ENCODE assay signal across 22 mouse cellular contexts in genomic region chr4:106443182-106443581, GRCm38 (mm10). TPM values are rescaled to one million over a fixed set of nuclear protein-coding genes. Genes with fewer than 3 reads are reported as not detected.
A peak's percentile ranks its signal among the peaks of the same experiment; 100 is the strongest.
DNase-seq lines count a peak whose midpoint lies in the region; ATAC-seq and TF ChIP-seq lines count a peak whose summit lies in the region.
"Had no signal": no experiment of that assay in that cellular context is flagged by ENCODE, and none has a peak within 500 bp of the region (broad histone marks: within the 10 kb centered on the region; RNA-seq: fewer than 3 reads in every experiment).

No protein-coding gene starts in this region.

- no peaks in the 10 kb centered on the region for H3K27me3 ChIP-seq in hindbrain, embryonic 13.5 days
- H3K27me3 ChIP-seq in hindbrain, embryonic 12.5 days = no peaks in the 10 kb centered on the region
- H3K27me3 ChIP-seq in liver, embryonic 14.5 days (ENCODE audit: control insufficient read depth, insufficient read depth, low read length) = no peaks in the 10 kb centered on the region
- no peaks in the 10 kb centered on the region for H3K27me3 ChIP-seq in liver, postnatal 0 days (ENCODE audit: insufficient read depth, low read length)
- H3K27me3 ChIP-seq in myocyte (ENCODE audit: control insufficient read depth, insufficient read depth, insufficient read length) = no peaks in the 10 kb centered on the region
- H3K27me3 ChIP-seq: embryonic facial prominence, embryonic 13.5 days; limb, embryonic 15.5 days; lung, embryonic 15.5 days; neural tube, embryonic 12.5 days had no signal

- H3K9me3 ChIP-seq in hindbrain, embryonic 13.5 days = no peaks in the 10 kb centered on the region
- no peaks in the 10 kb centered on the region for H3K9me3 ChIP-seq in hindbrain, embryonic 12.5 days (replicated peaks)
- no peaks in the 10 kb centered on the region for H3K9me3 ChIP-seq in liver, embryonic 14.5 days (ENCODE audit: control insufficient read depth, low read length)
- H3K9me3 ChIP-seq in liver, postnatal 0 days (ENCODE audit: low read length) = no peaks in the 10 kb centered on the region
- H3K9me3 ChIP-seq: embryonic facial prominence, embryonic 13.5 days; limb, embryonic 15.5 days; lung, embryonic 15.5 days; neural tube, embryonic 12.5 days had no signal

- H3K79me2 ChIP-seq in myocyte (ENCODE audit: control insufficient read depth, insufficient read depth) = no peaks in the 10 kb centered on the region

- H3K36me3 ChIP-seq in hindbrain, embryonic 13.5 days = peaks cover 49% of the 10 kb centered on the region
- H3K36me3 ChIP-seq in hindbrain, embryonic 12.5 days = peaks cover 29% of the 10 kb centered on the region
- peaks cover 14% of the 10 kb centered on the region for H3K36me3 ChIP-seq in liver, embryonic 14.5 days (replicated peaks; ENCODE audit: control insufficient read depth, insufficient read depth, low read depth)
- H3K36me3 ChIP-seq in liver, postnatal 0 days (replicated peaks; ENCODE audit: insufficient read depth, low read length) = peaks cover 42% of the 10 kb centered on the region
- H3K36me3 ChIP-seq in myocyte (ENCODE audit: control insufficient read depth, insufficient read depth) = peaks cover 12% of the 10 kb centered on the region

- TF ChIP-seq POLR2A in myocyte (IDR thresholded peaks at IDR 0.05; ENCODE audit: insufficient read length, low read depth) = no peak

- DNase-seq in cerebellum, adult 11 months = no peak
- DNase-seq in liver, embryonic 14.5 days (ENCODE audit: low read depth in 3 of 3, low spot score in 3 of 3) = no peak
- DNase-seq in liver, postnatal 0 days = no peak
- DNase-seq: adrenal gland, adult 2 months; gastrocnemius, adult 2 months; heart, postnatal 10 days; kidney, adult 11 months; lung, postnatal 4 days; thymus, postnatal 14 days had no signal

- TF ChIP-seq EP300 in liver, embryonic 14.5 days (IDR thresholded peaks at IDR 0.05; ENCODE audit: low read depth) = no peak
- TF ChIP-seq EP300 in liver, postnatal 0 days (IDR thresholded peaks at IDR 0.05; ENCODE audit: low read depth) = no peak

- WGBS in hindbrain, embryonic 13.5 days = 83% methylated on average over 6 of the region's 6 CpGs
- WGBS in hindbrain, embryonic 12.5 days = 91% methylated on average over 6 of the region's 6 CpGs
- 75% methylated on average over 6 of the region's 6 CpGs for WGBS in liver, embryonic 14.5 days (ENCODE audit: insufficient replicate concordance)
- 77% methylated on average over 6 of the region's 6 CpGs for whole genome bisulfite sequencing in liver, postnatal 0 days (ENCODE audit: insufficient replicate concordance)

- peak; percentile 13; the same call in 1 of the 2 replicates for TF ChIP-seq CTCF in liver, embryonic 14.5 days (IDR thresholded peaks at IDR 0.05; ENCODE audit: low read depth)
- no peak for TF ChIP-seq CTCF in liver, postnatal 0 days (IDR thresholded peaks at IDR 0.05; ENCODE audit: low read depth)

- no peak overlapping the region for H3K4me3 ChIP-seq in hindbrain, embryonic 13.5 days
- no peak overlapping the region for H3K4me3 ChIP-seq in hindbrain, embryonic 12.5 days
- H3K4me3 ChIP-seq in liver, embryonic 14.5 days (ENCODE audit: insufficient read depth in 1 of 2, low read depth in 2 of 2, low read length in 2 of 2) = no peak overlapping the region
- no peak overlapping the region for H3K4me3 ChIP-seq in liver, postnatal 0 days (ENCODE audit: low read depth, low read length)
- no peak overlapping the region for H3K4me3 ChIP-seq in myocyte
- H3K4me3 ChIP-seq: embryonic facial prominence, embryonic 13.5 days; gastrocnemius, adult 2 months; limb, embryonic 15.5 days; lung, embryonic 15.5 days; neural tube, embryonic 12.5 days had no signal

- peaks cover 3% of the 10 kb centered on the region; the same call in 1 of the 2 replicates for H3K4me1 ChIP-seq in hindbrain, embryonic 13.5 days (replicated peaks)
- H3K4me1 ChIP-seq in hindbrain, embryonic 12.5 days = no peaks in the 10 kb centered on the region
- H3K4me1 ChIP-seq in liver, embryonic 14.5 days (replicated peaks; ENCODE audit: control insufficient read depth in 2 of 2, insufficient read depth in 2 of 2, low read length in 1 of 2) = no peaks in the 10 kb centered on the region
- no peaks in the 10 kb centered on the region for H3K4me1 ChIP-seq in liver, postnatal 0 days (ENCODE audit: insufficient read depth)
- H3K4me1 ChIP-seq: embryonic facial prominence, embryonic 13.5 days; limb, embryonic 15.5 days; lung, embryonic 15.5 days; neural tube, embryonic 12.5 days had no signal

- H3ac ChIP-seq in myocyte (ENCODE audit: control insufficient read depth, insufficient read length) = no peak overlapping the region

- peak overlapping the region; percentile 14; the same call in 1 of the 2 replicates for H3K27ac ChIP-seq in hindbrain, embryonic 13.5 days
- H3K27ac ChIP-seq in hindbrain, embryonic 12.5 days = no peak overlapping the region
- H3K27ac ChIP-seq in liver, embryonic 14.5 days = no peak overlapping the region
- no peak overlapping the region for H3K27ac ChIP-seq in liver, postnatal 0 days (ENCODE audit: low read depth)
- H3K27ac ChIP-seq: embryonic facial prominence, embryonic 13.5 days; gastrocnemius, adult 2 months; limb, embryonic 15.5 days; lung, embryonic 15.5 days; neural tube, embryonic 12.5 days had no signal

- no peak overlapping the region for H3K4me2 ChIP-seq in hindbrain, embryonic 13.5 days
- no peak overlapping the region for H3K4me2 ChIP-seq in hindbrain, embryonic 12.5 days (replicated peaks)
- H3K4me2 ChIP-seq in liver, embryonic 14.5 days (ENCODE audit: low read depth) = no peak overlapping the region
- no peak overlapping the region for H3K4me2 ChIP-seq in liver, postnatal 0 days (ENCODE audit: low read depth, low read length)
- H3K4me2 ChIP-seq in myocyte (ENCODE audit: low read depth) = no peak overlapping the region
- H3K4me2 ChIP-seq: embryonic facial prominence, embryonic 13.5 days; heart, embryonic 11.5 days; limb, embryonic 15.5 days; lung, embryonic 15.5 days; neural tube, embryonic 12.5 days had no signal

- H3K9ac ChIP-seq in hindbrain, embryonic 13.5 days = no peak overlapping the region
- no peak overlapping the region for H3K9ac ChIP-seq in hindbrain, embryonic 12.5 days
- H3K9ac ChIP-seq in liver, embryonic 14.5 days (replicated peaks) = no peak overlapping the region
- H3K9ac ChIP-seq in liver, postnatal 0 days (replicated peaks) = no peak overlapping the region
- H3K9ac ChIP-seq: embryonic facial prominence, embryonic 13.5 days; limb, embryonic 15.5 days; lung, embryonic 15.5 days; neural tube, embryonic 12.5 days had no signal

- ATAC-seq in cerebellum, adult (ENCODE audit: insufficient number of reproducible peaks, low FRiP score, low TSS enrichment) = 0 out of 2 replicates have a peak, but pooled peaks have one; percentile 29
- ATAC-seq in hindbrain, embryonic 13.5 days (ENCODE audit: low FRiP score) = no peak
- ATAC-seq in hindbrain, embryonic 12.5 days (ENCODE audit: low FRiP score) = no peak
- no peak for ATAC-seq in liver, embryonic 14.5 days (ENCODE audit: insufficient read depth)
- ATAC-seq in liver, postnatal 0 days = no peak
- ATAC-seq in megakaryocyte, adult 5-6 weeks (ENCODE audit: poor library complexity, severe bottlenecking) = no peak

TF ChIP-seq in myocyte, 11 proteins besides CTCF, POLR2A, EP300 and RAD21:
- TF ChIP-seq TCF3 (IDR thresholded peaks at IDR 0.05; ENCODE audit: insufficient read length, low read depth) (no peak), POLR2AphosphoS2 (IDR thresholded peaks at IDR 0.05; ENCODE audit: insufficient read length, low read depth) (peak; percentile 60), MYOD1 (IDR thresholded peaks at IDR 0.05; ENCODE audit: control insufficient read depth in 1 of 3, insufficient read length in 2 of 3, low read depth in 2 of 3) (no peak)

RNA-seq across cellular contexts. Expression of gene Pcsk9, which starts 20.9 kb away (rescaled TPM):
- polyA plus RNA-seq in hindbrain, embryonic 13.5 days (2015; fragmentation: Nextera tagmentation; extraction: Ambion mirVana) = 1.3 and 1.6 TPM in 2 replicates
- polyA plus RNA-seq in hindbrain, embryonic 12.5 days (2016; fragmentation: Nextera tagmentation; extraction: Ambion mirVana) = 1.0 and 1.1 TPM in 2 replicates
- polyA plus RNA-seq in liver, embryonic 14.5 days (2012; rRNA removed) = 47.9 and 50.9 TPM in 2 replicates
- polyA plus RNA-seq in liver, embryonic 14.5 days (2014; fragmentation: Nextera tagmentation; extraction: Ambion mirVana) = 37.8 and 41.1 TPM in 2 replicates
- 9.0 and 9.8 TPM in 2 replicates for polyA plus RNA-seq in liver, postnatal 0 days (2015; fragmentation: Nextera tagmentation; extraction: Ambion mirVana)
- polyA plus RNA-seq in myocyte (2012; fragmentation: generic; extraction: Trizol) = 5.9 TPM
- total RNA-seq in megakaryocyte, adult 5-6 weeks (2015) = 0.09 TPM in 1 of 2 replicates, not detected in the other
- not detected in 2 replicates for total RNA-seq in megakaryocyte, adult 5-6 weeks (2017)
- total RNA-seq: gastrocnemius, adult 2 months; heart, postnatal 10 days had no signal

RNA-seq across cellular contexts. Expression of gene Bsnd, which starts 48.9 kb away (rescaled TPM):
- polyA plus RNA-seq in hindbrain, embryonic 13.5 days (2015; fragmentation: Nextera tagmentation; extraction: Ambion mirVana) = not detected in 2 replicates
- polyA plus RNA-seq in hindbrain, embryonic 12.5 days (2016; fragmentation: Nextera tagmentation; extraction: Ambion mirVana) = 0.08 TPM in 1 of 2 replicates, not detected in the other
- not detected in 2 replicates for polyA plus RNA-seq in liver, embryonic 14.5 days (2012; rRNA removed)
- polyA plus RNA-seq in liver, embryonic 14.5 days (2014; fragmentation: Nextera tagmentation; extraction: Ambion mirVana) = not detected in 2 replicates
- polyA plus RNA-seq in liver, postnatal 0 days (2015; fragmentation: Nextera tagmentation; extraction: Ambion mirVana) = not detected in 2 replicates
- not detected for polyA plus RNA-seq in myocyte (2012; fragmentation: generic; extraction: Trizol)
- total RNA-seq in megakaryocyte, adult 5-6 weeks (2015) = not detected in 2 replicates
- not detected in 2 replicates for total RNA-seq in megakaryocyte, adult 5-6 weeks (2017)
- total RNA-seq: adrenal gland, adult 2 months; gastrocnemius, adult 2 months; granulocyte monocyte progenitor cell, adult 5-6 weeks; heart, postnatal 10 days had no signal
- polyA plus RNA-seq: embryonic facial prominence, embryonic 13.5 days; heart, embryonic 11.5 days; large intestine, adult 2 months; limb, embryonic 15.5 days; lung, embryonic 15.5 days; neural tube, embryonic 12.5 days; small intestine, adult 2 months had no signal
